Mouse (Mus musculus) hematopoietic stem cell, adult 5-6 weeks (primary cell): ENCODE measurements around the gene Nrxn3. TPM values are rescaled to one million over a fixed set of nuclear protein-coding genes. Genes with fewer than 3 reads are reported as not detected.

Experiments
- ATAC-seq, 2 experiments: fragments of 125-278 bp in 1 of 2; replicated peaks in 1 of 2; 2 replicates each; pipeline ENCODE4 v1.8.0; 2016 to 2017; ENCODE audit warnings: inconsistent platforms in 2 of 2, mild to moderate bottlenecking in 2 of 2, moderate number of reproducible peaks in 2 of 2, low read depth in 1 of 2, moderate TSS enrichment in 1 of 2; ENCODE audit not compliant: low FRiP score in 2 of 2, poor library complexity in 2 of 2, severe bottlenecking in 2 of 2, insufficient read depth in 1 of 2, low TSS enrichment in 1 of 2
- total RNA-seq: library from RNA; stranded (forward); fragments of 172-1452, 232-1000 nt; gene quantifications from 2 replicates; pipeline ENCODE4 v1.2.3, GENCODE M21; 2017

Nrxn3 gene
- total RNA-seq, 1 experiment from 2014 or later = not detected

DNA sequence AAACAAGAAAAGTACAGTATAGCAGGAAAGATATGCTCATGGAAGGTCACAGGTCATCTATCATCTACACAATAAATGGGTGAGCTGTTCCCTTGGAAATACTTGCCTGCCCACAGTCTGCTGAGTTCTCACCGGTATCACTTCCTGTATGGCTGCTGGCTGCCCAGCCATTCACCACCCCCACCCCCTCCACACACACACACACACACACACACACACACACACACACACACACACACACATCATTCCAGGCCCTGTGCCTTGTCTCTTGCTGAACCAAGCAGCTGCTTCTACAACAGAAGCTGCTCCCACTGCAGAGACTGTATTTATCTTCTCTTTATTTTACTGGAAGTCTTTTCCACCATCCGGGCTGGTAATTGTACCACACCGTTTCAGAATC is 1338.6 kb downstream of the Nrxn3 start:
- ATAC-seq = 0 out of 4 replicates have a peak, but pooled peaks of 1 of the 2 experiments have one; percentile 27

DNA sequence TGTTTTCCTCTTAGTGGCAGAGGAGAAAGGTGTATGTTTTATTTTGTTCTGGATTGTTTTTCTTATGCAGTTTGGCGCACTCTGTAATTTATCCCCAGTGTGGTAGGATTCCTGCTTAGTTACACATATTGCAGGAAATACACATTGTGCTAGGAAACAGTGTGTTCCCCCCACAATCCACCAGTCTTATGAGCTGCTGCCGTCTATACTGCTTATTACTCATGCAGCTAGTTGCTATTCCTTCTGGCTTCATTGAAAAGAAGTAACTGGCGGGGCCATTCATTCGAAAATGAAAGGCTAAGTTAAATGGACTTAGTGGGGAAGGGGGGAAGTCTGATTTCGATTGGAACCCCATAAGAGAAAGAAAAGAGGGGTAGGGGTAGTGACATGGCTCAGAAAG is 1339.5 kb downstream of the Nrxn3 start:
- no peak for ATAC-seq

DNA sequence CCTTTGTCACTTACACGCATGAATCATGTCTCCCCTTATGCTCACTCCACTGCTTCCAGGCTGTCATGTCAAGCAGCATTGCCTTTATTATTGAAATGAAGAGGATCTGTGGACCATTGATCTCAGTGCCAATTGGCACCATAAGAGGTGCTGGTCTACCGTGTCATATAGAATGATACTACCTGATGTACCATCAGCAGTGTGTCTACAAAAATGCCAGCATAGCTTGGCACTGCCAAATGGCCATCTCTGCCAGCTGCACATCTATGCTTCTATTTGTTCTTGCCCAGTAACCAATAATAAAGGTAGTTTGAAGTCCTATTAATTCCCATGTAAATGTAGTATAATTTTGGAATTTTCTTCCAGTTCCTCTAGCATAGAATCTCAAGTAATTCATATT is 1340.8 kb downstream of the Nrxn3 start:
- ATAC-seq = no peak

DNA sequence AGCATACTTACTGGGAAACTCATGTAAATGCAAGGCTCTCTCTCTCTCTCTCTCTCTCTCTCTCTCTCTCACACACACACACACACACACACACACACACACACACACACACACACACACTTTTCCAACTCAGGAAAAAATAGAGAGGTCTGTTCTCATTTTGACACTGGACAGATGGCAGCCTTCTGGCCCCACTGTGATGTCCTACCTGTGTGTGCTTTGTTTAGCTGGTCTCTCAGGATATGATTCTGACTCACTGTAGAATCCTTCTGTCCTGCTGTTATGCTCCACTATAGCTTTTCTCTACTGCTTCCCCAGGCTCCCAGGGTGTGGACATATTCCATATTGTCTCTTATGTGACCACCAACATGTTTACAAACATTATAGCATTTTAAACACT is 1363.2 kb downstream of the Nrxn3 start:
- ATAC-seq = no peak

DNA sequence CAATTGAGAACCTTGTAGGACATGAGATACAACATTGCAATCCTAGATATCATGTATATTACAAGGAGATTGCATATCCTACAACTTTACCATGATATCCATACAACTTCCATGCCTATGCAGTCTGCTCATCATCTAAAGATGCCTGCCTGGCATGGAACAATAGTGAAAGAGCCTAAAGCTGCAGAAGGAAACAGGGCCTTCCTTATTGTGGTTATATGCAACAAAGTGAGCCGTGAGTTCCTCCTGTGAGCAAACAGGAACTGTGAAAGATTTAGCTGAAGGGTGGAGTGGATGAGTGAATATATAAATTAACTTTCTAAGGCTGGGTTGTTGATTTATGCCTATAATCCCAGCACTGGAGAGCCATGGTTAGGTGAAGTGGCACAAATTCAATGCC is 1373.1 kb downstream of the Nrxn3 start:
- ATAC-seq = peak; percentile 51 to 59; a peak in 2 of 4 replicates

DNA sequence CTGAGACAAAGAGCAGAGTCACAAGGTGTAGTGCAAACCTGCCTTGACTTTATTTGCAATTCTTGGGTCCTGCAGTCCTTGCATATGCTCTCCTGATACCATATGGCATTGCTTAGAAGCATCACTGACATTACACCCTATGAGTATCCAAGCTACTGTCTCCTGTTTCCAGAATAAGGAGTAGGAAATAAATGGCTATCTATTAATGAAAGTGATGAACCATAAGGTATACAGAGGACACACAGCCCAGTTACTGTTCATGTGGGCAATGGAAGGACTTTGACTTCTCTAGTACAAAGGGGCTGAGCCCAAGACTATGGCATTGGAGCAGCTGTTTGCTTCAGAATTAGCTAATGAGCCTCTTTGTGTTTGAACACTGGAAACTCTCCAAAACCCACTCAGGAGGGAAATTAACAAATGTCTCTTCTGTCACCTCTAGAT is 1390.7 kb downstream of the Nrxn3 start:
- no peak for ATAC-seq

DNA sequence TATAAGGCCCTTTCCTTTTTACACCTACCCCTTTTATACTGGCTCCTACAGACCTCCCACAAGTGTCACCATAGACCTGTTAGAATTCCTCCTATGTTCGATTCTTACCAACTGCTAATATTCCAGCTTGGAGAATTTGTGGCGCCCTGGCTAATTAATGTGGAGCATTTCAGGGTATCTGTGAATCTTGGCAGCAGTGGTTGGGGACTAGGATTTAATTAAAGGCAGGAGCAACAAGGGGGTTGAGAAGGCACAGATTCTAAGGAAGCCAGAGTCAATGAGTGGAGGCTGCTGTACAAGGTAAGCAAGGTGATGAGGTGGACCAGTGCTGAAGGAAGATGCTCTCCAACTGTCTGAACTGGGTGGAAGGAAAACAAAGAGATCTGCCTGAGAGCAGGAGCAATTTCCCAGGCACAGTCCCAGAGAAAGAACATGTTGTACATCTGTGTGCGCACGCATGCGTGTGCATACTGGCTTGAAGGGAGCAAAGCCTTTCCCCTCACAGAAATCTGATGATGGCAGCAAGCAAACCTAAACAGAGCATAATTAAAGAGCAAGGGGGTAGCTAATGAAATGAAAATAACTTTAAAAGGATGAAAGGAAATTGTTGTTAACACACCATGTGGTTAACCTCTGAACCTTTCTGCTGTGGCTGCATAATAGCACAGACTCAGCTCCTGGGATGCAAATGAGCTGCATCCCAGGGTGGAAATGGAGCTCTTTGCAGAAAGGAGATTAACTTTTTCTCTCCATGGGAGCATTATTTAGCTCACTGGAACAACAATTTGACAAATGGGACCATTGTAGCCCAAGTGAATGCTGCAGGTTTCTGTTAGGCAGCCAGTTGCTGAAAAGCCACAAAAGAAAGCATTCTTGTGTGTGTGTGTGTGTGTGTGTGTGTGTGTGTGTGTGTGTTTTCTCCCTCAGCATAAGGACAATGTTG is 1409.5 kb downstream of the Nrxn3 start:
- ATAC-seq = no peak

DNA sequence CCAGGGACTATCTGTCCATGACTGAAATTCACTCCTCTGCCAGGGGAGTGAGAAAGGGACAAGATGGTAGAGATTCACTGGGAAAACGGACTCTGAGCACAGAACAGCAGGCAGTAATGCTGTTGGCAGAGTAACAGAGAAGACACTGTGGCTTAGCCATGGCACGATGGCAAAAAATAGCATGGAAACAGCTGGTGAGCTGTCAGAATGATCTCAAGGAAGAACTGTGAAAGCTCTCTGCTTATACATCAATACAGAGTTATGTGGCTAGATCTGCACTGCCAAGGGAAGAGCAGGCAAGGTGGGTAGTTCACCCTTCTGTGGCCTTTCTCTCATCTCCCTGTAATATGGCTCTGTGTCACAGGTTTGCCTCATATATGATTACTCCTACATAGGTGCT is 1419.3 kb downstream of the Nrxn3 start:
- no peak for ATAC-seq

DNA sequence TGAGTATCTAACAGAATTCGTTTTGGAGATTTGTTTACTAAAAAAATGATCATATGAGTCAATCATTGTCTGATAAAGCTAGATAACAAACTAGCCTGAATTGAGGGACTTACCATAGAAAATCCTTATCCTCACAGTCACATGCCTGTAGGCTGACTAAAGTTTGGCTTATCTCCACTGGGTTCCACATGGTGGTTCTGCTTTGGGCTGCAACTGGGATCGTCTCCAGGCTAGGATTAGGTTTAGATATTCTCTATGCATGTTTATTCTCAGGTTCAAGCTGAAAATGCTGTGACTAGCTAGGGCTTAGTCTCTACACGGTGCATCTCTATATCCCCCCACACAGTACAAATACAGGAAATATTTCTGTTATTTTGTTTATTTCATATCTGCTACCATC is 1421.6 kb downstream of the Nrxn3 start:
- no peak for ATAC-seq

DNA sequence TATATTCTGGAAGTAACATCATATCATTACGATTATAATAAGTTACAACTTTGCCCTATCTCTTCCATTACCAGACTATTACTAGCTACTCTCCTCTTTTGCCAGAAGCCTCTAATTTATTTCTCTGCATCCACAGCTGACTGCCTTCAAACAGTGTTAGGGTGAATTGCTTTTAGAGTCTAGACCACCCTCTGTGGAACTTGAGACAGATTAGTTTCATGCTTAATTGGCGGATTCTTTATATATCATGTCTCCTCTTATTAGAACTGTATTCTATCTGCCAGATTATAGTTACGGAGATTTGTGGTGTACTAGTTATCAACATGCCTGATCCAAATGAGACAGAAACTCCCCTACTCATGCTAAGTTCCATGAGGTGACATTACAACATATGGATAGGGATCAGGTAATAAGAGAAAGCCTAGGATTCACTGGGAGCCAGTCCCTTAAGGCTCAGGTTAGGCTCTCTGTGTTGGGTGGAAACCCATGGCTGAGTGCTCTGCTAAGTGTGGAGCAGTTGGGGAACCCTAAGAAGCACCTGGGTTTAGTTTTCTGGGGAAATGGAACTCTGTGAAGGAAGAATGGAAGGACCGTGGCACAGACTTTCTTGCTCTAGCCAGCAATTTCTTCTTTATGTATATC is 1435.6 kb downstream of the Nrxn3 start:
- ATAC-seq = no peak

DNA sequence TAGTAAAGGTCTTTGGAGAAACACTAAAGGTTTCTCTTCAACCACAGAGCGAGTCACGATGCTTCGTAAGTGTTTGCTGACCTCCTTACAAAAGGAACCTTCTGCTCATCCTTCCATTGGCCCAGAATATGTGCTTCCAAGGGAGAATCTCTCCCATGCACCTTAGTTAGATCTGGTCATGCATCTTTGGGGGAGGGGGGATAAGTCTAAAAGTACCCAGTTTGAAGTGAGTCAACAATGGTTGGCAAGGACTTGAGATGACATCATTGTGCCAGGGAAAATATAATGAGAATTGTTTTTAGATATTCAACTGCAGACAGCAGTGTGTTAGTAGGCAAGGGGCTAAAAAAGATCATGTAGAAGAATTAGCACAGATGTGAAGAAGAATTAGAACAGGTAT is 1437.2 kb downstream of the Nrxn3 start:
- no peak for ATAC-seq

DNA sequence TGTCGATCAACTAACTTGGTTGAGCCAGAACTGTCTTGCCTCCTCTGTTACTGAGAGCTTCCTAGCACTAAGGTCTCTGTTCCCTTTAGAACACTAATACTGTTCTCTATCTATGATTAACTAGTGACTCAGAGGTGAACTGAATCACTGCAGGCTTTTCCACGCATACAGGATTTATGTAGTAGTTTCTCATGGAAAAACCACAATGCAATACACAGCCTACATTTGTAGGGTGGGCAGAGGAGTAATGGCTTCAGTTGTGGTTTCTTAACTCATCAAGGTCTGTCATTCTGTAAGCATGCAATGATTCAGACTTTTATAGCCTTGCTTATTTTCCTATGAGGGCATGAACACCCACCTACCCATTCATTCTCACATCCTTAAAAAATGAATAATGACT is 1443.4 kb downstream of the Nrxn3 start:
- ATAC-seq = no peak

DNA sequence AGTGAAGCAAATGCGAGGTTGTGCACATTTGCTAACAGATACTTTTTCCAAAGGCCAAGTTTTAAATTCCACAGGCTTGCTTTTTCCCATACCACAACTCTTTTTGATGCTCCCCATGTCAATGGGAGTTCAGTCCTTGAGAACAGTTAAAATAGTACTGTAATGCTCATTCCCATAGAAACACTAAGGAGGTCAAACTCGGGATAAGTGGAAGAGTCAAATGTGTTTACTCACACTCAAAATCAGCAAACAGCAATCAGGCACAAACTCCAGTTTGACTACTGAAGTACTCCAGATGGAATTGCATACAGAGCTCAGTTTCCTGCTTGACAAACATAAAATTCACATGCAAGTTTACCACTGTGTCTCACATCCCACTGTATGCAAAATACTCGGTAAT is 1458.9 kb downstream of the Nrxn3 start:
- ATAC-seq = no peak

DNA sequence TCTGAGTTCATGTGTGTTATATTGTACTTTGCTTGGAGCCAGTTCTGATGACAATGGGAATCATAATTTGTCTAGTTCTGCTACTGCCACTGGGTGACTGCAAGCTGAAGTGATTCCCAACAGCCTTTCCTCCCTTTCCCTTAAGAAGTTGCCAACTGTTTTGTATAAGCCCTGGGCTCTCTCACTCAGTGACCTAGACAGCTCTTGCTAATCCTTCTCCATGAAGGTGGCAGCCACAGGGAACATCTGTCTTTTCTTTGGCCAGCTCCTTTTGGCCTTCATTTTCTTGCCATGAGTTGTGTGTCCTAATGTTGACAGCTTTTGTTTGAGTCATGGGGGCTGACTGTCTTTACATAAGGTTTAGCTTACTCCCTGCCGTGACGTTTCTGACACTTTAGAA is 1460.3 kb downstream of the Nrxn3 start:
- no peak for ATAC-seq

DNA sequence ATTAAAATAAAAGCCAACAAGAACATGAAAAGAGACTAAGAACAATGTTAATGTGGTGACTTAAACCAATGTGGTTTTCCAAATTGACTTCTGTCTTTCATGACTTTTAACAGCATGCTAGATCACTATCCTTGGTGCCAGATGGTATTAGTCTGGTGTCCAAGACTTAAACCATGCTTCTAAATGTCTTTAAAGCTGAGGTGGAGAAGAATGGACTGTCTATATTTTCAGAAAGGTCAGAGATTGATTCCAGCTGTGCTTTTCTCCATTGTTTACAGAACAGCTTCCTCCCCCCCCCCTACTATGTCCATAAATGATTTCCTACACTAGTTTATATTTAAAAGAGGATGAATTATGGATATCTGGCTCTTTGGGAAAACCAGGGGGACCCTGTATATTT is 1473.5 kb downstream of the Nrxn3 start:
- ATAC-seq = no peak

DNA sequence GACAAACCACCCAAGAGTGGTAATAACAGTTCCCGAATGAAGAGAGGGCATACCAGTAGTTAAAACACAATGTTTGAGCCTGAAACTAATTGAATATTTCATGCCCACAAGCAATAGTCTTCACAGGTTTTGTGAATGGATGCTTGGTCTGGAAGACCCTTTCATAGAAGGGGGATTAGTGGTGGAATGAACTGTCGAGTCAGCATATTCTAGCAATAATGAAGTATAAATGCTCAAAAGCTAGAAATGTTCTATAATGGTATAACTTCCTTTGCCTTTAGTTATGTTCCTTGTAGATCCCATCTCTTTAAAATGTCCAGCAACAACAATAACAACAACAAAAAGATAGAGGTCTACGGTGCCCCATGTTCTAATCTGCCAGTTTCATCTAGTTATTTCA is 1475.3 kb downstream of the Nrxn3 start:
- ATAC-seq = no peak

DNA sequence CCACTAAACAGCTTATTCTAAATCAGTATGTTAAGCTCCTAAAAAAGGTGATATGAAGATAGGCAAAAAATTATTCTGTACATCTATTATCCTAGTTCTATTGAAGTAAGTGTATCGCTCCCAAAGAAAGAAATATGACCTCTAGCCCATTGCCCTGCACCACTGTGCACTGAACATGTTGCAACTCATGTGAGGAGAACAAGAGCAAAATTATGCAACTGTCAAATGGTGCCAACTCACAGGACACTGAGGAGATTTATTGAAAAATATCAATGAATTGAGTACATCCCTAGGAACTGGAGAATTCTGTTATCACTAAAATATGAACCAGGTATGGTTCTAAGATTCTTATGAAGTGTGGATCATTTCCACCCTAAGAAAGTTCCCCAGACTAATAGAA is 1479.8 kb downstream of the Nrxn3 start:
- ATAC-seq = no peak

DNA sequence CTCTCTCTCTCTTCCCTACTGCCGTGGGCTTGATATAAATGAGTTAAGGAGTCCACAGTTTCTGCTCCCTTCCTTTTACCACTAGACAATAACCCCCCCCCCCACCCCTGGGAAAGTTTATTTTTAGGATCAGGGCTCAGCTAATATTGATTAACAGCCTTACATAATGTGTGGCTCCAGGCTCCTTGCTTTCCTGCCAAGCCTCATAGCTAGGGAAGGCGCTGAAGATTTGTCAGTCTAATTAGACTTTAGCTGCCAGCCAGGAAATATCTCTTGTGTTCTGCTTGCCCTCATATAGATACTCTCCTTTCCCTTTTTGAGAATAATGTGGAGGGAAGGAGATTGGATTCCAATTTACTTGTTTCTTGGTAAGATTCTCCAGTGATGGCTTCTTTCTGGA is 1488.7 kb downstream of the Nrxn3 start:
- no peak for ATAC-seq

DNA sequence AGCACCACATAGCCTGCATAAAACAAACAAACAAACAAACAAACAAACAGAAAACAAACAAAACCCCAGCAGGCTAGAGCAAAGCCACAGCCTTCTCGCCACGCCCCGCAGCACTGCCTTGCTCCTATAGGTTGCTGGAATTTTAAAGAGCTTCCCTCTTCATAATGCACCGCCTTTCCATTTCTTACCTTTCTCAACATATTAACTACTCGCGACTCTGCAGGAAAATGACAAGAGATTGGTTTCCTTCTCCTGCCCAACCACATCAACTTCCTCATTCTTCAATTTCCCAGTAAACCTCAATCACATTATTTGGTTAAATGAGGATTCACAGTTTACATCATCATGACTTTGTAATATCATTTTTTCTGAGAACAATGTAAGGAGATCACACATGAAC is 1494.4 kb downstream of the Nrxn3 start:
- ATAC-seq = peak; percentile 53 to 75; a peak in 3 of 4 replicates
